Mouse (Mus musculus): ENCODE measurements around the gene Olfr403. TPM values are rescaled to one million over a fixed set of nuclear protein-coding genes. Genes with fewer than 3 reads are reported as not detected.
"Not testable (repeated sequence)": the region's sequence is repeated elsewhere in the genome, so short reads cannot be mapped to it uniquely, and the experiment has no call there.

The Olfr403 gene
- total RNA-seq (2017) = not detected in 2 replicates

GRCm38 (mm10) chr11:74185949-74186348 lies at the start of gene Olfr403:
Gene Olfr403 (plus strand): TSS chr11:74186249.
- ATAC-seq (ENCODE audit: extremely low read depth, insufficient number of reproducible peaks, low FRiP score, poor library complexity, severe bottlenecking) = no peak

- ATAC-seq (ENCODE audit: extremely low read depth, insufficient number of reproducible peaks, low FRiP score, poor library complexity, severe bottlenecking) = not testable (repeated sequence)
Measured at GRCm38 (mm10) chr11:74140001-74140400, 46.0 kb upstream of the Olfr403 start.

- no peak for ATAC-seq (ENCODE audit: extremely low read depth, insufficient number of reproducible peaks, low FRiP score, poor library complexity, severe bottlenecking)
Measured at GRCm38 (mm10) chr11:74145866-74146265, 40.2 kb upstream of the Olfr403 start.

- no peak for ATAC-seq (ENCODE audit: extremely low read depth, insufficient number of reproducible peaks, low FRiP score, poor library complexity, severe bottlenecking)
Measured at GRCm38 (mm10) chr11:74153229-74153628, 32.8 kb upstream of the Olfr403 start, which contains the start of gene Olfr402. Gene Olfr402 (plus strand): TSS chr11:74153529.

- ATAC-seq (ENCODE audit: extremely low read depth, insufficient number of reproducible peaks, low FRiP score, poor library complexity, severe bottlenecking) = no peak
Measured at GRCm38 (mm10) chr11:74168771-74169170, 17.3 kb upstream of the Olfr403 start.

GRCm38 (mm10) chr11:74183168-74183567 lies 2.9 kb upstream of the Olfr403 start:
- ATAC-seq (ENCODE audit: extremely low read depth, insufficient number of reproducible peaks, low FRiP score, poor library complexity, severe bottlenecking) = no peak

- no peak for ATAC-seq (ENCODE audit: extremely low read depth, insufficient number of reproducible peaks, low FRiP score, poor library complexity, severe bottlenecking)
Measured at GRCm38 (mm10) chr11:74183745-74184144, 2.3 kb upstream of the Olfr403 start.

DNA sequence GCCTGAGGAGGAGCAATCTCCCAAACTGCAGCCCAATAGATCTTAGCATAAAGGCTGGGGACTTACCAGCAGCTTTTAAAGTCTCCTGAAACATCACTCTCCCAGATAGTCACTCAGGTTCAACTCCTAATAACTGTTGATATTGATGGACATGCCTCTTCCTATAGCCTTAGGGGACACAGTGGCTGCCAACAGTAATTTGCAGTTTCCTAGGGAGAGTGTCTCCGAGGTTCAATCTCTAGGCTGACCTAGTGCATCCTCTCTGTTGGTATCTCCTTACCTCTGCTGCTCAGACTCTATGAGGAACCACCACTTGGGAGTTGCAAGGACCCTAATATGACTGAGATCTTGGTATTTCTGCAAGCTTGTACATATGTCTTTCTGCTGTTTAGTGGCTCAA lies 25.2 kb downstream of the Olfr403 start, which contains the start of gene Olfr43:
Olfr43 (minus strand) TSS at position 101 of the 400 bp plus-strand sequence.
- no peak for ATAC-seq (ENCODE audit: extremely low read depth, insufficient number of reproducible peaks, low FRiP score, poor library complexity, severe bottlenecking)

GRCm38 (mm10) chr11:74241201-74241600 lies 55.2 kb downstream of the Olfr403 start:
- no peak for ATAC-seq (ENCODE audit: extremely low read depth, insufficient number of reproducible peaks, low FRiP score, poor library complexity, severe bottlenecking)

Other genes starting within 250 kb of the Olfr403 start
- not detected in 2 replicates for gene Olfr23, start 249.6 kb upstream of the Olfr403 start, total RNA-seq (2017)
- gene Olfr397, start 225.4 kb upstream of the Olfr403 start, total RNA-seq (2017) = not detected in 2 replicates
- gene Olfr398, start 195.8 kb upstream of the Olfr403 start, total RNA-seq (2017) = not detected in 2 replicates
- gene Olfr139, start 129.7 kb upstream of the Olfr403 start, total RNA-seq (2017) = not detected in 2 replicates
- gene Olfr399, start 129.6 kb upstream of the Olfr403 start, total RNA-seq (2017) = not detected in 2 replicates
- gene Zfp616, start 116.3 kb upstream of the Olfr403 start, total RNA-seq (2017) = not detected in 2 replicates
- gene Olfr401, start 72.5 kb upstream of the Olfr403 start, total RNA-seq (2017) = not detected in 2 replicates
- 0.12 TPM in 1 of 2 replicates, not detected in the other for gene Olfr402, start 32.7 kb upstream of the Olfr403 start, total RNA-seq (2017)
- gene Olfr43, start 25.1 kb downstream of the Olfr403 start, total RNA-seq (2017) = not detected in 2 replicates
- not detected in 2 replicates for gene Olfr406, start 73.6 kb downstream of the Olfr403 start, total RNA-seq (2017)
- gene Olfr59, start 97.5 kb downstream of the Olfr403 start, total RNA-seq (2017) = 0.70 TPM in 1 of 2 replicates, not detected in the other
- not detected in 2 replicates for gene Olfr410, start 151.8 kb downstream of the Olfr403 start, total RNA-seq (2017)
- gene Olfr411, start 166.4 kb downstream of the Olfr403 start, total RNA-seq (2017) = not detected in 2 replicates
- not detected in 2 replicates for gene Olfr412, start 175.8 kb downstream of the Olfr403 start, total RNA-seq (2017)